Mouse (Mus musculus) spleen, postnatal 36 days (tissue): ENCODE results near the gene Ncbp3.

Experiments used
- DNase-seq, 2 experiments: peaks; one replicate each; pipeline ENCODE4 v3.0.0; 2022; ENCODE audit warnings: low spot score in 2 of 2, mixed read lengths in 1 of 2

Ncbp3 gene

DNA sequence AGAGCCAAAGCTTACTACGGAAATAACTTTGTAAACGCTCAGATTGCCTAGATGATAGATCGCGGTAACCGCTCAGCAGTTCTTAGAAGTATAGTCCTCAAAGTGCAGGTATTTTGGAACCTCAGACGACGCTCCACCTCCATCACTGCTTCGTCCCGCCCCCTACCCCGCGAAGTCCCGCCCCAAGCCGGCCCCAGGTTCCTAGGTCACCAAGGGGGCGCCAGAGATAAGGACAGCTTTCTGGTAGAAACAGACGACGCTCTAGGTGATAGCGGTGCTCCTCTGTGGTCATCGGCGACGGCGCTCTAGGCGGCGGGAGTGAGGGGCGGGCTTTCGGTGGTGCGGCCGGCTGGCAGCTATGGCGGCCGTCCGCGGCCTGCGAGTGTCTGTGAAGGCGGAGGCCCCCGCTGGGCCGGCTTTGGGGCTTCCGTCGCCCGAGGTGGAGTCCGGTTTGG, at the start of gene Ncbp3:
Gene Ncbp3, plus strand, starts transcription at position 242 of the 455 bp plus-strand sequence.
- peak; percentile 96 to 97 for DNase-seq

DNA sequence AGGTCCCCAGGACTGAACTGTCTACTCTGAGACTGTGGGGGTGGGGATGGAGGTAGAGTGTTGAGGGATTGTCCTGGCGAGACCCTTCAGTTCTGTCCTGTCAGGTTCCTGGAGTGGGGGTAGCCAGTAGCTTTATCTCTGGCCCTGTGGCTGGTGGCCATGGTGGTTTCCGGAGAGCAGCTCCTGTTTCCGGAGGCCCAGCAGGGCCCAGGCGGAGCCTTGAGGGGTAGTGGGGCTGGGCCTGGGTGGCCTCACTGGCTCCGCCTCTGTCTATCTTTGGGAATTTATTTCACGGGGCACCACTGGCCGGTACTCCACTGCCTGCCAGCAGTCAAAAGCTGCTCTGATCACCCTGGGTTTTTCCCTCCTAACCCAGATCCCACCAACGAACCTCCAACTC, 48.8 kb upstream of the Ncbp3 start, which contains the start of gene P2rx1:
Gene P2rx1, plus strand, starts transcription at position 333 of the 400 bp plus-strand sequence.
- DNase-seq = peak; percentile 25 to 27

DNA sequence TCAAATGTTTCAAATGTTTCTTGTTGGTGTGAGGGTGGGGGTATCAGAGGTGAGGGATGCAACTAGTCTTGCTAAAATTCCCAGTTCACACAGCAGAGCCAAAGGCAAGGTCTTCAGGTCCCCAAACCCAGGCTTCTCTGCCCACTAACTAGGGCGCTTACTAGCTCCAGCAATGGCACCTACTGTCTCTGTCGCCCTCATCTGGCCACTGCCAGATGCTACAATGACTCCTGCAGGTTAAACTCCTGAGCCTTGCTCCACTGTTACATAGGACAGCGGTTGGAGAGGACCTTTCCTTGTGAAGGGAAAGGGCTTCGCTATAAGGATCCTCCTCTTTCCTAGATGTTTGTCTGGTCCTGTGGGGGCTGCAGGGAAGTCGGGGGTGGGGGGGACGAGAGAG, 46.6 kb upstream of the Ncbp3 start:
- peak; percentile 66 to 69 for DNase-seq

DNA sequence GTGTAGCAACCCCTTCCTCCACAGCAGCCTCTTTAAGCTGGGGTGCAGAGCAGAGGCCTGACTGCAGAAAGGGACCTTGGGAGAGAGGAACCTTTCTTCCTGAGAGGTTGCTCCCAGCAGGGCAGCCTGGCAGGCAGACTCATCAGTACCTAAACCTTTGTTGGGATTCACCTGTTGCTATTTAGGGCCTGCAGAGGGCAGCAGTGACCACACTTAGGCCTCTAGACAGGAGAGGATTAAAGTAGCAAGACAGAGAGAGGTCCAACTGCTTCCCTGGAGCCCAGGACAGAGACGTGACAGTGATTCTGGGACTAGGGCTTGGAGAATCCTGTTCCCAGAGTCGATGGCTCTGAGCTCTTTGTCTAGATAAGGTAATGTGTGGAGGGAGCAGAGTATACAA, 41.2 kb upstream of the Ncbp3 start:
- DNase-seq = peak; percentile 24 to 41

DNA sequence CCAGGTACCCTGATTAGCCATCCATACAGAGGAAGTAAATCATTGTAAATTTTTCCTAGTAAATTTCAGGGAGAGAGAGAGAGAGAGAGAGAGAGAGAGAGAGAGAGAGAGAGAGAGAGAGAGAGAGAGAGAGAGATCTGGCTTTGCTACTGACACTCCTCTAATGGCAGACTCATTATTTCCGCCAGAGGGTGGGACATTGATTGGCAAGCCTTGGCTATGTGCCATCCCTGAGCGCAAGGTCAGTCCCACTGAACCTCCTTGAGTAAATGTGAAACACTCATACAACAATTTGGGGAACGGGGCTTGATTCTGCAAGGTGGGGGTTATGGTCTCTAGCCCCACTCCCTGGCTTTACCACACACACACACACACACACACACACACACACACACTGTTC, 40.5 kb upstream of the Ncbp3 start:
- DNase-seq = no peak

DNA sequence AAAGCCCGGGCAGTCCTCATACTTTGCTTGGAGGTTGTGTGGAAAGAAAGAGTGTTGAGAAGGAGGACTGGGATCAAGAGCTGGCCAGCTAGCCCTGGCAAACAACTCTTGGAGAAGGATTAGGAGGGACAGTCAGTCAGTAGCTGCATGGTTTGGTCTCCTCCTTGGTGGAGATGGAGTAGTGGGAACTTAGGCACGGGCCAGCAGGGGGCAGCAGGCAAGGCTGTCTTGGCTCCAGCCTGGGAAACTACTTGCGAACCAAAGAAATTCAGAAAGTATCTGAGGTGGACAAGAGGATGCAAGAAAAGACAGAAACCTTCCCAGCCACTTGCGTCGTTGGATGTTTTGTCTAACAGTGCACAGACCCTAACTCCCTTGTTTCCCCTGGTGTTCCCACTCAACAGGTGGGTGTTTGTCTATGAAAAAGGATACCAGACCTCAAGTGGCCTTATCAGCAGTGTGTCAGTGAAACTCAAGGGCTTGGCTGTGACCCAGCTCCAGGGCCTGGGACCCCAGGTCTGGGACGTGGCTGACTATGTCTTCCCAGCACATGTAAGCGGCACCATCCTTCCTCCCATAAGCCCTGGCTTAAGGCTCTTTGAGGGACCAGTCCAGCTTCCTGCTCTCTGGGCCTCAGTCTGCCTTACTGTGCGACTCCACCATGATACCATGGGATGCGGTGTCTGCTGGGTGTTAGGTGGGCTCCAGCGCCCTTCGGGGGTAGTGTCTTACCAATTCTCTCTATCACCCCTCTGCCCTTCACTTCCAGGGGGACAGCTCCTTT, 39.7 kb upstream of the Ncbp3 start:
- peak in 1 of 2 experiments; percentile 32 for DNase-seq

DNA sequence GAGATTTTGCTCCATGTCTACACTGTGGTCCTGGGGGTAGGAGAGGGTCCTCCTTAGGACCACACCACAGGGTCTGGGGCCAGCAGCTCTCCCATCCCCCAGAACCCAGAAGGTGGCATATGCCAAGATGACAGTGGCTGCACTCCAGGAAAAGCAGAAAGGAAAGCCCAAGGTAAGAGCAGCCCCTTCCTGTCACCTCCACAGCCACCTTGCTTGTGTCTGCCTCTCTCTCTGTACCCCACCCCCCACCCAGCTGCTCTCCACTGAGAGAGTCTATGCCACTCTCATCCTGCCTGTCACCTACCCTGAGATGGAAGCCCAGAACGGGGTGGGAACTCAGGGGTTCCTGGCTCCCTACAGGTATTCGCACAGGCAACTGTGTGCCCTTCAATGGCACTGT, 38.8 kb upstream of the Ncbp3 start:
- DNase-seq = no peak

DNA sequence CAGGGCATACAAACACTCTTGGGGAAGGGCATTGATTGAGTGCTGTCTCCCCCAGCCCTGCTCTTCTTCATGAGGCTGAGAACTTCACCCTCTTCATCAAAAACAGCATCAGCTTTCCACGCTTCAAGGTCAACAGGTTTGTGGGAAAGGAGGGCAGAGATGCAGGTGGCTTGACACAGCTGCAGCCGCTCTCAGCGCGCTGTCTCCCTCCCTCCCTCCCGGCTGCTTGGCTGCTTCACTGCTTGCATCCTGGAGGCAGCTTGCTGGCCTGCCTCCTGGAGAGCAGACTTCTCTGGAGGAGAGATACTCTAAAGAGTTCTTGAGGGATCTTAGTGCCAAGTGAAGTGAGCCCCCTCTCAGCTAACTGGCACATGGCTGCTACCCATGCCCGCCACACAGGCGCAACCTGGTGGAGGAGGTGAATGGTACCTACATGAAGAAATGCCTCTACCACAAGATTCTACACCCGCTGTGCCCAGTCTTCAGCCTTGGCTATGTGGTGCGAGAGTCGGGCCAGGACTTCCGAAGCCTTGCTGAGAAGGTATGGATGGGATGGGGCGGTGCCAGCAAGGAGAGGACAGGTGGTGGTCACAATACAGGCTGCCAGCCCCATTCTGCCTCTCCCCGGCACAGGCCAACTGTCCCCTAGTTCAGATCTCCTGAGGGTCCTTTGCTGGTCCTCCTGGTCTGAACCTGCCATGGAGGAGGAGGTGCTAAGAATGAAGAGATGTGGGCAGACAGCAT, 37.9 kb upstream of the Ncbp3 start:
- DNase-seq = no peak

DNA sequence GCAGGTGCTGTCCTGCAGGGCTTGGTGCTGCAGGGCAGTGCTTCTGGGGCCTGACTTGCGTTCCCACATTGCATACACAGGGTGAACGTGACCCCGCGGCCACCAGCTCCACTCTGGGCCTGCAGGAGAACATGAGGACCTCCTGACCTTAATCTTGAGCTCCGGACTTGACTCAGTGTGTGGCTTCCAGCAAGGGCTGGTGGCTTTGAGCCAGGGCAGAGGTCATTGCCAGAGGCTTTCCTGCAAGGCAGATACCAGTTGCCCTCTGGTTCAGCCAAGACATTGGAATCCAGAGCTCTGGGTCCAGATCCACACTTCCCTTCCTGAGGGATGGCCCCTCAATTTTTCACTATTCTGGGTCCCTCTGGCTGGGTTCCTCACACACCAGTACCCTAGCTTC, 33.6 kb upstream of the Ncbp3 start:
- DNase-seq = no peak

DNA sequence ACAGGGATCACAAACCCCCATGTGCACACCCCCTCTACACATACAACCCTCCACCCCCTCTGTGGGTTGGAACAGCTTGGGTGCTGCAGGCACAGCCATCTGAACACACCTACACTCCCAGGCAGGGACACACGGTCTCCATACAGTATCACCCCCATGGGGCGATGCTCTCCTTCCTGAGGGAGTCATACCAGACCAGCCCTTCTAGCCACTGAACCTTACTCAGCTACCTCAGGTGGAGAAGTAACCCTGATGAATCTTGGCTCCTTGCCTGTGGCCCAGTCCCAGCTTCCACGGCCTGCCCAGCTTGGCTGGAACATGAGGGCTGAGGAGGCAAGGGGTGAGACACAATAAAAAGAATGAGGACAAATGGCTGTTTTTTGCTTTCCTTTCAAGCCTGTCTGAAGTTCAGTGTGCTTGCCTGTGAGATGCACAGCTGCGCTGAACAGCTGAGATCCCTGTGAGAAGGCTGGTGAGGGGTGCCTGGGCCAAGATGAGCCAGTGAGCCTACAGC, 32.7 kb upstream of the Ncbp3 start:
- DNase-seq = no peak

DNA sequence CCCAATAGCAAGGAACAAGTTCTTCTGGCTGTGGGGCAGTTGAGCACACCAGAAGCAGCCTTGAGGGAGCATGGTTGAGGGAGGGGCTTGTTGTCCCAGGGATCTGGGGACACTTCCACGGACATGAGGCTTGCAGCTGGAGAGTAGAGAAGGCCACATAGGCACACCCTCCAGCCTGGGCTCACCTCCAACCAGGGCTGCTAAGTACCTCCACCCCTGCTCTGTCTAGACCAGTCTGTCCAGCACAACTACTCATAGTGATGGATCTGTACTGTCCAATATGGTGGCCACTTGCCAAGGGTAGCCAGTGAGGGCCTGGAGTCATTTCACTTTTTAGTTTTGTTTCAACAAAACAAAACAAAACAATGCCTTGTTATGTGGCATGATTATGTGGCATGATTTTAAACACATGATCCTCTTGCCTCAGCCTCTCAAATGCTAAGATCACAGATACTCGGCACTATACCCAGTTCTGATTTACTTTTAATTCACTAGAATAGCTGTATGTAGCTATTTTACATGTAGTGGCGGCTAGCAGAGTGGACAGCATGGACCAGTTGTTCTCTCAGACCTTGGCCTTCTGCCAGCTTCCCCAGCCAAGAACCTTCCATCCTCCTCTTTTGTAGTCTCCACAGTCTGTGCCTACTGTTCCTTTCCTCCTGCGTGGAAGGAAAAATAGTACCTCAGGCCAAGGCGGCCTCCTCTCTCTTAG, 32.0 kb upstream of the Ncbp3 start:
- DNase-seq = no peak

DNA sequence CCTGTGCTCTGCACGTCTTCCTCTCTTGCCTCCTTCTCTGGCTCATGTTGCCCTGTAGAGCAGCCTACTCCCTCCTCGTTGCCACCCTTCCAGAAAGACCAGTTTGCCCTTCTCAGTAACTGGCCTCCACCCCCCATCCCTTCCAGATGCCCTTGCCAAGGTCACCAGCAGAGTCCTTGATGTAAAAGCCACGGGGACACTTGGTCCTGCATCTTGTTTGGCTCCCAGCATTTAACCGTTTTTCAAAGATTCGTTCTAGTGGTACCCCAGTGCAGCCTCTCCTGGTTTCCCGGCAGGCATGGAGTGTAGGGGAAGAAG, 31.5 kb upstream of the Ncbp3 start:
- DNase-seq = no peak

DNA sequence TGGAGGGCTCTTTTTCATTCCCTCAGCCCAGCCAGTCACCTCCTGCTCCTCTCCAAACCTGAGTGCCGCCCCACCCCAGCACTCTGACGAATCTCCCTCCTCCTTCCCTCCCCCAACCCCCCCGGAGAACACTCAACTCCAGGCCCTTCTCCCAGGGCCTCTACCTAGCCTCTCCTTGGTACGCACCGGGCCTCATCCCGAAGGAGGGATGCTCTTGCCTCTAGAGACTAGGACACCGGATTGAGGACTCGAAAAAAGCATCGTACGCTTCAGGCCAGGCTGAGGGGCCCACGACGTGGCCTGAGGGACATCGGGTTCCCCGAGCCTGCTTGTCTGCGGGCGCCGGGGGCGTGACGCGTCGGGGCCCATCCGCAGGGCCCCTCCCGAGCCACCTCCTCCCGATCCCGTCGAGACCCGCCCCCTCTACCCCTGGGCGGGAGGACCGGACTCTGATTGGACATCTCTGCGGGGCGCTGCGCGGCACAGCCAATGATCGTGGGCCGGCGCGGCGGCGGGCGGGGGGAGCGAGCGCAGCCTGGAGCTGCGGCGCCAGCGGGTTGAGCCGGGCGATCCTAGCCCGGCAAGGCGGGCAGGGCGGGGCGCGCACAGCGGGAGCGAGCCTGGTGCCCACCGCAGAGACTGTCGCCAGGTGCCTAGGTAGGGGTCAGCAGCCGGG, 29.0 kb upstream of the Ncbp3 start, which contains the start of gene Camkk1:
Gene Camkk1, plus strand, starts transcription at position 538 of the 676 bp plus-strand sequence.
- peak; percentile 86 to 87 for DNase-seq

DNA sequence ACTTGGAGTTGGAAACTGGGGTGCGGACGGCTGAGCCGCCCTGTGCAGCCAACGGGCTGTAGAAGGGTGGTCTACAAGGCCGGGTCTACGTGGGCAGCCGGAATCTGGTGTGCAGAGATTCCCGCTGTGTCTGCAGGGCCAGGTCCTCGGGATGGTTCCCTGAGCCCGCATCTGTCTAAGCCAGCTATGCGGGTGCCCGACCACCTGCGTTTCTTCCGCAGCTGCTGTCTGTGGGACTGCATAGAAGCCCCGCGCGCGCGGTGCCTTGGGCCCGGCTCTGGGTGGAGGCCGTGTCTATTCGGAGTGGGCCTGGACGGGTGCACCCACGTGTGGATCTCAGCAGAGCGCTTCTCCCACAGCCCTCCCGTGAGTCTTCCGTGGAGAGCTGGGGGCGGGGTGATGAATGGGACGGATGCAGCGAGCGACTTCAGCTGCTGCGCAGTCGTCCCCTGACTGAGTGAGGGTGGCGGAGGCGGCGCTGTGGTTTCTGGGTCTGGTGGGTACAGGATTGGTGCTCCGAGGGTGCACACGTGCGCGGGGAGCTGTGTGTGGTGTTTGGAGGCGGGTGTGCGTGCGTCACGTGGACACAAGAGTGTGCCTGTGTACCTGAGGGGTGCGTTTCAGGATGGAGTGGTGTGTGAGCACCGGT, 28.3 kb upstream of the Ncbp3 start:
- peak; percentile 76 to 78 for DNase-seq

DNA sequence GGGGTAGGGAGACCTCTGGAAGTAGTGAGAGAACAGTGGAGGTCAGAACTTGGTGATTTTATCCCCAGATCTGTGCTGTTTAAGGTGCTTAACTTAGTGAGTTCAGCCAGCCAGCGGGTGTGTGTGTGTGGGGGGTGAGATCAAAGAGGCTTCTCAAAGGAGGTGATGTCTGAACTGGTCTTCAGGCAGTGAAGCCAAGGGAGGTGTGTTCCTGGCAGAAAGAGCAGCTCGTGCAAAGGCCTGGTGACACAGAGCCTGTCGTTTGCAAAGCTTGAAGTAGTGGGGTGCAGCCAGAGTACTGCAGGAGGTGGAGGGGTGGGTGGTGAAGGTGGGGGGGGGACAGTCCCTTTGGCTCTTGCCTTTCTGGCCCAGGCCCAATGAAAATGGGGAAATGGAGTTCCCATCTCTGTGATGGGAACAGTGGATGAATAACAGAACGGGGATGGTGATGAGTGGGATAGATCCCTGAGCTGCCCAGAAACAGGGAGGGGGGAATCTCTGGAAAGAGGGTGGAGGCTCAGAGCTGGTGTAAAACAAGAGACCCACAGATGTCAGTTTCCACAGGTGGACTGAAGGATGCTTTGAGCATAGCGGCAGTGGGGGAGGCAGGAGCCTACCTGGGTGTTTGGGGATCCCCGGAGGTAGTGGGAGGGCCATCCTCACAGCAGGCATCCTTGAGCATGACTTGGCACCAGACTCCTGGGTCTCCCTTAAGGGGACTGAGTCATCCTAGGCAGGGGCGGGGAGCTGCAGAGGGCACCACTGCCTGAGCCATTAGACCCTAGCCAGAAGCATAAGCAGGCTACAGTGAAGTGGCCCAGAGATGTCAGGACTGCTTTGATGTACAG, 26.4 kb upstream of the Ncbp3 start:
- no peak for DNase-seq

DNA sequence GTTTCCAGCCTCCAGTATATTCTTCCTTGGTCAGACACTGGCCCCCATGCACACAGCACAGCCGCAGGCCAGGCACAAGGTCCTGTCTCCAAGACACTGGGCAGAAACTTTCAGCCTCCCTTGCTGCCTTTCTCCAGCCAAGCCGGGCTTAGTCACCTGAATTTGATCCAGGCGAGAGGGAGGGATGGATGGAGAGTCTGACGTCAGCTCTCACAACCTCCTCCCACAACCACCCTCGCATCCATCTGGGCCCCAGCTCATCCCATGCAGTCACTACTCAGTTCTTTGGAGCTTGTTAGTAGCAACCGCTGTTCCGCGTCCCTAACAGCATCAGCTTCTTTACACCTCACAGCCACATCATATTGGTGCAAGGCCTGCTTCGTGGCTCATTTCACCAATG, 24.5 kb upstream of the Ncbp3 start:
- no peak for DNase-seq

DNA sequence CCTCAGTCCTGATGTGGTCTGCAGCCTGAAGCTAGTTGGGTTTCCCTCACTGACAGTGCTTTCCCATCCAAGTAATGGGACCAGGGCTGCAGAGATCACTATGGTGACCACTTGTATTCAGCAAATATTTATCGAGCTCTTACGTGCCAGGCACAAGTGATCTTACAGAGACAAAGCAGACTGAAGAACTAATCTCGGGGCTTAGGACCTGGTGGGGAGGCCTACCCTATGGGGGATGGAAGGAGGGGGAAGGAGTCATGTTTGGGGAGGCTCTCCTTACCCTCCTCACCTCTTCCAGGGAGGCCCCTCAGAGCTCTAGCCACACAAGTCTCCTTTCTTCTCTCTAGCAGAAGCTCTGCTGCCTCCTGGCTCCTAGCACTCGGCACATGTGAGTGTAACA, 23.8 kb upstream of the Ncbp3 start:
- DNase-seq = no peak

DNA sequence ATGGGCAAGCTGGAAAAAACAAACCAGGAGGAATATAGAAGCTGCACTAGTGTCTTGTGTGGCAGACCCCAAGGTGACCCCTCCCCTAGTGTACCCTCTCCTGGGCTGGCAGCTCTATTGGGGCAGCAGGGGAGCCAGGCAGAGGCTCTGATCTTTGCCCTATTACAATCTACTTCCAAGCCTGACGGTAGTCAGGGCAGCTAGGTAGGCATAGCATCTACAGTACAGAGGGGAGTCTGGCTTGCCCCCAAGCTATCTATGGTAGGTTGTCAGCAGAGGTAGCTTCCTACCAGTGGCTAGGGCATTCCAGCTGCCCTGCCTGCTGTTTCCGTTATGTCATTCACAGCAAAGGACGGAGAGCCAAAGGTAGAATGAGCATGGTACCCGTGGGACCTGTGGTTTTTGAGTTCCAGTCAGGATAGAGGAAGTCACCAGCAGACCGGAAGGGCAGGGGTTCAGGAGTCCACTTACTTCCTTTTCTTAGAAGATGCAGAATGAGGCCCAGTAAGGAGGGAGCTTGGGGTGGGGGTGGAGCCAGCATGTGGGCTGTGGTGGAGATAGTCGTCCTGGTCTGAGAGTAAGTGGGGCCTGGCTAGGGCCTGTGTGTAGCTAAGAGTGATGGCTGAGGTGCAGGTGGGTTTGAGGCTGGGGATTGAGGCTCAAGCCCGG, 23.2 kb upstream of the Ncbp3 start:
- peak; percentile 79 to 83 for DNase-seq

DNA sequence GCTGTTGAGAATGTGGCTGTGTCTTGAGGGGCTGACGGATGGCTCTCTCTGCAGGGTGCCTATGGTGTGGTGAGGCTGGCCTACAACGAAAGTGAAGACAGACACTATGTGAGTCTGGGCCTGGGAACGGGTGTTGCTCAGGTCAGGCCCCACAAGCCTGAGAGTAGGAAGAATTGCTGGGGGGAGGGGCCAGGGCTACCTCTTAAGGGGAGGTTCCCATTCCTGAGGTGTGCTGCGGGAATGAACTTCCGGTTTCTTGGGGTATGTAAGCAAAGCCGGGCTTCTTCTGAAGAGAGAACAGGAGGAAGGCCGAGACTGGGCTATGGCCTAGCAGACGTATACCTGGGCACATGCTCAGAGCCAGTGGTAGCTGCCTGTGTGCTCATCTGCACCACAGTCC, 20.6 kb upstream of the Ncbp3 start:
- DNase-seq = no peak
